Comparison of ENCODE assay signal across 7 mouse cellular contexts in genomic region chr9:118592585-118593249, GRCm38 (mm10). TPM values are rescaled to one million over a fixed set of nuclear protein-coding genes. Genes with fewer than 3 reads are reported as not detected.
DNase-seq lines count a peak whose midpoint lies in the region; ATAC-seq lines count a peak whose summit lies in the region.

No protein-coding gene starts in this region.

- H3K4me3 ChIP-seq in liver, embryonic 13.5 days (replicated peaks): no peak overlapping the region

- peak; percentile 19 for DNase-seq in retina, embryonic 14.5 days (ENCODE audit: low spot score)
- no peak for DNase-seq in retina, postnatal 1 day
- DNase-seq in heart, postnatal 4 days: peak; percentile 66
- DNase-seq in liver, embryonic 13.5 days: no peak
- no peak for DNase-seq in layer of hippocampus, postnatal 36 days
- no peak for DNase-seq in right cerebral cortex, postnatal 14 days
- no peak for DNase-seq in left cerebral cortex, adult 18-20 months (ENCODE audit: low spot score in 2 of 2)

- peak overlapping the region; percentile 30 for H3K4me2 ChIP-seq in liver, embryonic 13.5 days

- peaks cover 22% of the 10 kb centered on the region for H3K4me1 ChIP-seq in liver, embryonic 13.5 days (replicated peaks)

- 44% methylated on average over 13 of the region's 13 CpGs for WGBS in liver, embryonic 13.5 days (ENCODE audit: insufficient replicate concordance)

- H3K9me3 ChIP-seq in liver, embryonic 13.5 days (replicated peaks): no peaks in the 10 kb centered on the region

- ATAC-seq in liver, embryonic 13.5 days (ENCODE audit: low read depth): peak; percentile 53; the same call in 1 of the 2 replicates

- H3K36me3 ChIP-seq in liver, embryonic 13.5 days: no peaks in the 10 kb centered on the region

- H3K9ac ChIP-seq in liver, embryonic 13.5 days: no peak overlapping the region

- no peak overlapping the region; the same call in 1 of the 2 replicates for H3K27ac ChIP-seq in liver, embryonic 13.5 days

- no peaks in the 10 kb centered on the region for H3K27me3 ChIP-seq in liver, embryonic 13.5 days

RNA-seq across cellular contexts. Expression of gene Itga9, which starts 13.8 kb away (rescaled TPM):
- 100 to 1,000 TPM in 1 of 2 experiments, 10 to 100 TPM in 1; 99.6 to 116 TPM for total RNA-seq in heart, postnatal 4 days (2021)
- 2.2 and 2.5 TPM in 2 replicates for polyA plus RNA-seq in liver, embryonic 13.5 days (2015; fragmentation: Nextera tagmentation; extraction: Ambion mirVana)
- total RNA-seq in layer of hippocampus, postnatal 36 days (2021): 1 to 10 TPM; 2.9 to 5.4 TPM
- 1 to 10 TPM; 5.6 to 7.5 TPM for total RNA-seq in left cerebral cortex, adult 18-20 months (2021)

Comparison
In these comparisons a context has a peak if more than half of its experiments do, and no peak if none do; other contexts are left out.
1. DNase-seq: peak in retina, embryonic 14.5 days (single experiment) and heart, postnatal 4 days (single experiment); none in retina, postnatal 1 day (single experiment), liver, embryonic 13.5 days (single experiment), layer of hippocampus, postnatal 36 days (0 of 2), right cerebral cortex, postnatal 14 days (single experiment) and left cerebral cortex, adult 18-20 months (0 of 2).
2. RNA of gene Itga9, which starts 13.8 kb away (total RNA-seq): 99.6 to 116 TPM in heart, postnatal 4 days; 5.6 to 7.5 TPM in left cerebral cortex, adult 18-20 months and 2.9 to 5.4 TPM in layer of hippocampus, postnatal 36 days; every median in the first group is over 10 times any median in the second.